Mouse (Mus musculus): ENCODE results near the gene Brsk1. TPM values are rescaled to one million over a fixed set of nuclear protein-coding genes. Genes with fewer than 3 reads are reported as not detected.

The Brsk1 gene
- polyA plus RNA-seq, 1 experiment from 2014 or later: 2.1 TPM

GRCm38 (mm10) chr7:4690951-4691653 lies 698 bp downstream of the Brsk1 start:
- 7% methylated on average over 18 of the region's 35 CpGs for WGBS
- H3K9ac ChIP-seq (replicated peaks; ENCODE audit: low read length): peak overlapping the region; percentile 100
- peak; percentile 29 for DNase-seq (ENCODE audit: low spot score)

GRCm38 (mm10) chr7:4693004-4693403 lies 2.6 kb downstream of the Brsk1 start:
- Histone ChIP-seq H3K27me3 (ENCODE audit: control insufficient read depth, insufficient read depth, low read length) (no peaks in the 10 kb centered on the region), H3K36me3 (replicated peaks; ENCODE audit: control insufficient read depth, insufficient read depth, low read depth, low read length) (peaks cover 2% of the 10 kb centered on the region; the same call in 1 of the 2 replicates), H3K4me2 (ENCODE audit: low read depth, low read length) (no peak overlapping the region), H3K27ac (replicated peaks; ENCODE audit: low read depth, low read length) (no peak overlapping the region), H3K4me1 (ENCODE audit: control insufficient read depth, insufficient read depth, low read length) (no peaks in the 10 kb centered on the region), H3K9ac (replicated peaks; ENCODE audit: low read length) (no peak overlapping the region), H3K4me3 (ENCODE audit: low read depth, low read length) (no peak overlapping the region), H3K9me3 (replicated peaks; ENCODE audit: control insufficient read depth, low read length) (no peaks in the 10 kb centered on the region)
- no peak for DNase-seq (ENCODE audit: low spot score)
- WGBS: 91% methylated on average over 6 of the region's 6 CpGs
- no peak for ATAC-seq (replicated peaks; ENCODE audit: insufficient number of reproducible peaks, low FRiP score, low TSS enrichment, low read depth)

More at GRCm38 (mm10) chr7:4690951-4691653, 698 bp downstream of the Brsk1 start:
- no peaks in the 10 kb centered on the region for H3K27me3 ChIP-seq (ENCODE audit: control insufficient read depth, insufficient read depth, low read length)
- no peaks in the 10 kb centered on the region; the same call in 1 of the 2 replicates for H3K36me3 ChIP-seq (replicated peaks; ENCODE audit: control insufficient read depth, insufficient read depth, low read depth, low read length)
- H3K27ac ChIP-seq (replicated peaks; ENCODE audit: low read depth, low read length): peak overlapping the region; percentile 93
- peak; percentile 32 for ATAC-seq (replicated peaks; ENCODE audit: insufficient number of reproducible peaks, low FRiP score, low TSS enrichment, low read depth)
- H3K4me2 ChIP-seq (ENCODE audit: low read depth, low read length): peak overlapping the region; percentile 94
- H3K4me3 ChIP-seq (ENCODE audit: low read depth, low read length): peak overlapping the region; percentile 94
- no peaks in the 10 kb centered on the region for H3K9me3 ChIP-seq (replicated peaks; ENCODE audit: control insufficient read depth, low read length)
- H3K4me1 ChIP-seq (ENCODE audit: control insufficient read depth, insufficient read depth, low read length): no peaks in the 10 kb centered on the region

DNA sequence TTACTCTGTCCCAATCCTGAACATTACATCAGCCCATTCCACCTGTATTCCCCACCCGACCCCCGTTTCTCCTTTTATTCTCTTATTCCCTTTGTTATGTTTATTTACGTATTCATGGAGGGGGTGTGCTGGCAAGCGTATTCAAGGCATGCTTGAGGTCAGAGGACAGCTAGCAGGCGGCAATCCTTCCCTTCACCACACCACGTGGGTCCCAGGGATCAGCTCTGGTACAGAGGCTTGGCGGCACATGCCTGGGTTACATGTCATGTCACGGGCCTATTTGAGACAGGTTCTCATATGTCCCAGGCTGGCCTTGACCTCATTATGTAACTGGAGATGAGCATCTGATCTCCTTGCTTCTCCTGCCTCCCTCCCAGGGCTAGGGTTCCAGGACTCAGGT lies 11.9 kb downstream of the Brsk1 start:
- H3K27me3 ChIP-seq (ENCODE audit: control insufficient read depth, insufficient read depth, low read length): no peaks in the 10 kb centered on the region
- DNase-seq (ENCODE audit: low spot score) (peak; percentile 54), ATAC-seq (replicated peaks; ENCODE audit: insufficient number of reproducible peaks, low FRiP score, low TSS enrichment, low read depth) (no peak; the same call in 1 of the 2 replicates)
- H3K4me3 ChIP-seq (ENCODE audit: low read depth, low read length): no peak overlapping the region
- H3K4me1 ChIP-seq (ENCODE audit: control insufficient read depth, insufficient read depth, low read length): no peaks in the 10 kb centered on the region
- 23% methylated on average over 8 of the region's 8 CpGs for WGBS
- H3K27ac ChIP-seq (replicated peaks; ENCODE audit: low read depth, low read length): no peak overlapping the region
- peaks cover 2% of the 10 kb centered on the region for H3K36me3 ChIP-seq (replicated peaks; ENCODE audit: control insufficient read depth, insufficient read depth, low read depth, low read length)
- no peak overlapping the region for H3K4me2 ChIP-seq (ENCODE audit: low read depth, low read length)
- H3K9me3 ChIP-seq (replicated peaks; ENCODE audit: control insufficient read depth, low read length): no peaks in the 10 kb centered on the region
- no peak overlapping the region for H3K9ac ChIP-seq (replicated peaks; ENCODE audit: low read length)

GRCm38 (mm10) chr7:4703195-4703594 lies 12.8 kb downstream of the Brsk1 start:
- Histone ChIP-seq H3K4me2 (ENCODE audit: low read depth, low read length) (no peak overlapping the region), H3K9ac (replicated peaks; ENCODE audit: low read length) (no peak overlapping the region), H3K4me3 (ENCODE audit: low read depth, low read length) (no peak overlapping the region), H3K36me3 (replicated peaks; ENCODE audit: control insufficient read depth, insufficient read depth, low read depth, low read length) (no peaks in the 10 kb centered on the region; the same call in none of the 2 replicates), H3K27me3 (ENCODE audit: control insufficient read depth, insufficient read depth, low read length) (no peaks in the 10 kb centered on the region), H3K27ac (replicated peaks; ENCODE audit: low read depth, low read length) (no peak overlapping the region; the same call in 1 of the 2 replicates), H3K9me3 (replicated peaks; ENCODE audit: control insufficient read depth, low read length) (no peaks in the 10 kb centered on the region), H3K4me1 (ENCODE audit: control insufficient read depth, insufficient read depth, low read length) (no peaks in the 10 kb centered on the region)
- ATAC-seq (replicated peaks; ENCODE audit: insufficient number of reproducible peaks, low FRiP score, low TSS enrichment, low read depth): no peak; the same call in 1 of the 2 replicates
- no peak for DNase-seq (ENCODE audit: low spot score)
- 94% methylated on average over 7 of the region's 7 CpGs for WGBS

DNA sequence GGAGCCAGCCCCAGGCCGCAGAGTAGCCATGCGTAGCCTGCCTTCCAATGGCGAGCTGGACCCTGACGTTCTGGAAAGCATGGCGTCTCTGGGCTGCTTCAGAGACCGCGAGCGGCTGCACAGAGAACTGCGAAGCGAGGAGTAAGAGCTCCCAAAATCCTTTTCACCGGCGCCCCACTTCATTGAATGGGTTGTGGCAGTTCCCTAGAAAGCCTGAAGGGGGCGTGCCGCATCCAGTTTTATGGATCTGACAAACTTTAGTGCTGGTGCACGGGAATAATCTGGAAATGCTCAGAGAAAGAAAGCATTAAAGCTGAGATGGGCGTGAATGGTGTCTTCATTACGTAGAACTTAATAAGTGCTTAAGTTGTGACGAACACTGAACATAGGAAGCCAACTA lies 14.7 kb downstream of the Brsk1 start:
- H3K4me3 ChIP-seq (ENCODE audit: low read depth, low read length): no peak overlapping the region
- no peak for ATAC-seq (replicated peaks; ENCODE audit: insufficient number of reproducible peaks, low FRiP score, low TSS enrichment, low read depth)
- no peak overlapping the region for H3K4me2 ChIP-seq (ENCODE audit: low read depth, low read length)

DNA sequence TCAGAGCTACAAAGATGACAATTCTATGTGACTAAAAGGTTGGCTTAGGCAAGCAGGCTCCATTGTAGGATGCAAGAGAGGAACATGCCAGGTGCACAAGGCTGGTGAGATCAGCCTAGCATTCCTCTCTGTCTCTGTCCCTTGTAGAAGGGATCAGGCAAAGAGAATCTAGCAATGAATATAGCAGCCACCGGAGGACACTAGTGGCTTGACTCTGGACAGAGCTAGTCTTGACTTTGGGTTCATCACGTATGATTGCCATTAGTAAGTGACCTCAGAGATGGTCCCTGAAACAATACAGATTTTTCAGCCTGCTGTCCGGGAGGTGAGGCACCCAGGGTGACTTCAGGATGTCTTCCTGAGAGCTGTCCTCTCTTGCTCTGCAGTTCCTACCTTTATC lies 22.2 kb downstream of the Brsk1 start:
- no peaks in the 10 kb centered on the region for H3K27me3 ChIP-seq (ENCODE audit: control insufficient read depth, insufficient read depth, low read length)
- no peak for DNase-seq (ENCODE audit: low spot score)
- 82% methylated on average over 3 of the region's 3 CpGs for WGBS
- H3K27ac ChIP-seq (replicated peaks; ENCODE audit: low read depth, low read length): no peak overlapping the region
- peaks cover 9% of the 10 kb centered on the region for H3K36me3 ChIP-seq (replicated peaks; ENCODE audit: control insufficient read depth, insufficient read depth, low read depth, low read length)
- H3K9me3 ChIP-seq (replicated peaks; ENCODE audit: control insufficient read depth, low read length): no peaks in the 10 kb centered on the region
- no peaks in the 10 kb centered on the region for H3K4me1 ChIP-seq (ENCODE audit: control insufficient read depth, insufficient read depth, low read length)
- H3K4me2 ChIP-seq (ENCODE audit: low read depth, low read length): no peak overlapping the region
- H3K4me3 ChIP-seq (ENCODE audit: low read depth, low read length): no peak overlapping the region
- H3K9ac ChIP-seq (replicated peaks; ENCODE audit: low read length): no peak overlapping the region
- no peak for ATAC-seq (replicated peaks; ENCODE audit: insufficient number of reproducible peaks, low FRiP score, low TSS enrichment, low read depth)

More for the DNA sequence above, 14.7 kb downstream of the Brsk1 start:
- H3K27ac ChIP-seq (replicated peaks; ENCODE audit: low read depth, low read length): no peak overlapping the region
- H3K4me1 ChIP-seq (ENCODE audit: control insufficient read depth, insufficient read depth, low read length): no peaks in the 10 kb centered on the region
- H3K9ac ChIP-seq (replicated peaks; ENCODE audit: low read length): no peak overlapping the region; the same call in 1 of the 2 replicates
- DNase-seq (ENCODE audit: low spot score): peak; percentile 49
- H3K27me3 ChIP-seq (ENCODE audit: control insufficient read depth, insufficient read depth, low read length): no peaks in the 10 kb centered on the region
- 41% methylated on average over 18 of the region's 18 CpGs for WGBS
- peaks cover 2% of the 10 kb centered on the region for H3K36me3 ChIP-seq (replicated peaks; ENCODE audit: control insufficient read depth, insufficient read depth, low read depth, low read length)
- H3K9me3 ChIP-seq (replicated peaks; ENCODE audit: control insufficient read depth, low read length): no peaks in the 10 kb centered on the region

GRCm38 (mm10) chr7:4716955-4717354 lies 26.6 kb downstream of the Brsk1 start:
- Histone ChIP-seq H3K27ac (replicated peaks; ENCODE audit: low read depth, low read length) (no peak overlapping the region), H3K27me3 (ENCODE audit: control insufficient read depth, insufficient read depth, low read length) (no peaks in the 10 kb centered on the region), H3K9ac (replicated peaks; ENCODE audit: low read length) (no peak overlapping the region), H3K36me3 (replicated peaks; ENCODE audit: control insufficient read depth, insufficient read depth, low read depth, low read length) (peaks cover 6% of the 10 kb centered on the region), H3K9me3 (replicated peaks; ENCODE audit: control insufficient read depth, low read length) (no peaks in the 10 kb centered on the region), H3K4me1 (ENCODE audit: control insufficient read depth, insufficient read depth, low read length) (no peaks in the 10 kb centered on the region), H3K4me2 (ENCODE audit: low read depth, low read length) (no peak overlapping the region), H3K4me3 (ENCODE audit: low read depth, low read length) (no peak overlapping the region)
- ATAC-seq (replicated peaks; ENCODE audit: insufficient number of reproducible peaks, low FRiP score, low TSS enrichment, low read depth) (no peak), DNase-seq (ENCODE audit: low spot score) (no peak)
- WGBS: 74% methylated on average over 6 of the region's 6 CpGs

DNA sequence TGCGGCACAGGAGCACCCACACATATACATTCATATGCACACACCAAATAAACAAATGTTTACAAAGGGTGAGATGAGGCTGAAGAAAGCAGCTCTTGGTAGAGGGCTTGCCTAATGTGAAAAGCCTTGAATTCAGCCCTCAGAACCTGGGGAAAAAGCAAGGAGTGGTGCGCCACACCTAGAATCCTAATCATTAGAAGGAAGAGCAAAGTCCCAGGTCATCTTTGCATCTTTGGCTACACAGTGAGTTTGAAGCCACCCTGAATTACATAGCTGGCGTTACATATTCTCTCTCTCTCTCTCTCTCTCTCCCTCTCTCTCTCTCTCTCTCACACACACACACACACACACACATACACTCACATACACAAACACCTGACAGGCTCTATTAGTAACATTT lies 28.9 kb downstream of the Brsk1 start:
- no peak overlapping the region for H3K9ac ChIP-seq (replicated peaks; ENCODE audit: low read length)
- H3K4me3 ChIP-seq (ENCODE audit: low read depth, low read length): no peak overlapping the region
- H3K27me3 ChIP-seq (ENCODE audit: control insufficient read depth, insufficient read depth, low read length): no peaks in the 10 kb centered on the region
- 92% methylated on average over 3 of the region's 3 CpGs for WGBS
- no peak overlapping the region for H3K4me2 ChIP-seq (ENCODE audit: low read depth, low read length)
- H3K36me3 ChIP-seq (replicated peaks; ENCODE audit: control insufficient read depth, insufficient read depth, low read depth, low read length): no peaks in the 10 kb centered on the region; the same call in none of the 2 replicates
- no peaks in the 10 kb centered on the region for H3K4me1 ChIP-seq (ENCODE audit: control insufficient read depth, insufficient read depth, low read length)
- no peak overlapping the region for H3K27ac ChIP-seq (replicated peaks; ENCODE audit: low read depth, low read length)
- DNase-seq (ENCODE audit: low spot score): no peak
- no peaks in the 10 kb centered on the region for H3K9me3 ChIP-seq (replicated peaks; ENCODE audit: control insufficient read depth, low read length)
- ATAC-seq (replicated peaks; ENCODE audit: insufficient number of reproducible peaks, low FRiP score, low TSS enrichment, low read depth): no peak
